In genomic region chr6:29653271-29653670, GRCm38 (mm10) we compare ENCODE assay signal across 17 mouse cellular contexts. TPM values are rescaled to one million over a fixed set of nuclear protein-coding genes. Genes with fewer than 3 reads are reported as not detected.
DNase-seq lines count a peak whose midpoint lies in the region; TF ChIP-seq lines count a peak whose summit lies in the region.
"Had no signal": no experiment of that assay in that cellular context is flagged by ENCODE, and none has a peak within 500 bp of the region (broad histone marks: within the 10 kb centered on the region; RNA-seq: fewer than 3 reads in every experiment).

No protein-coding gene starts in this region.

- H3K27me3 ChIP-seq in heart, adult 2 months (ENCODE audit: control insufficient read depth, insufficient read depth, low read length), result no peaks in the 10 kb centered on the region
- no peaks in the 10 kb centered on the region; a peak in 1 of 4 replicates for H3K27me3 ChIP-seq in MEL (ENCODE audit: control insufficient read depth in 1 of 2, insufficient read depth in 2 of 2, low read length in 2 of 2)
- H3K27me3 ChIP-seq: Patski had no signal

- no peak for TF ChIP-seq POLR2A in heart, adult 2 months (IDR thresholded peaks at IDR 0.05; ENCODE audit: insufficient read depth, low read depth, low read length)
- TF ChIP-seq POLR2A in MEL (IDR thresholded peaks at IDR 0.05; ENCODE audit: control insufficient read depth in 1 of 2, insufficient read depth in 1 of 2, low read depth in 1 of 2, low read length in 2 of 2, poor library complexity in 1 of 2), result no peak

- no peaks in the 10 kb centered on the region for H3K36me3 ChIP-seq in heart, adult 2 months (ENCODE audit: control insufficient read depth, insufficient read depth, low read length)
- peaks cover 0 to 5% of the 10 kb centered on the region in 2 experiments; a peak in 2 of 4 replicates for H3K36me3 ChIP-seq in MEL (ENCODE audit: control insufficient read depth in 1 of 2, insufficient read depth in 2 of 2, low read length in 2 of 2)
- H3K36me3 ChIP-seq: G1E had no signal

- peak; percentile 61 for DNase-seq in heart, adult 11 months
- DNase-seq in heart, adult 2 months, result no peak
- DNase-seq in MEL (ENCODE audit: low read depth, low spot score), result peak; percentile 19
- no peak for DNase-seq in layer of hippocampus, adult 9-10 months (ENCODE audit: low spot score)
- DNase-seq: adrenal gland, adult 2 months; adrenal gland, adult 8-10 months; adrenal gland, postnatal 10 days; adrenal gland, postnatal 14 days; adrenal gland, postnatal 25 days; adrenal gland, postnatal 36 days; B cell, adult 2 months; cerebellum, adult 11 months; cerebellum, adult 11-12 months; cerebellum, adult 18-20 months; cerebellum, adult 2 months had no signal

- H3K4me1 ChIP-seq in heart, adult 2 months (ENCODE audit: control insufficient read depth, insufficient read depth, low read length), result no peaks in the 10 kb centered on the region
- peaks cover 6 to 15% of the 10 kb centered on the region in 2 experiments; a peak in 3 of 4 replicates for H3K4me1 ChIP-seq in MEL (ENCODE audit: control insufficient read depth in 1 of 2, insufficient read depth in 2 of 2, low read length in 2 of 2)

- no peak overlapping the region for H3K9ac ChIP-seq in heart, adult 2 months (ENCODE audit: low read depth, low read length)
- H3K9ac ChIP-seq in MEL (ENCODE audit: control insufficient read depth, low read depth, low read length, poor library complexity, severe bottlenecking), result no peak overlapping the region

- intact Hi-C loops in heart, adult 2 months (cut with DNase I), result loop anchor here (10.0 kb wide), 1 partner anchor 288 kb away; no protein-coding TSS in a partner anchor

- H3K4me3 ChIP-seq in heart, adult 2 months, result no peak overlapping the region
- no peak overlapping the region for H3K4me3 ChIP-seq in MEL (ENCODE audit: control insufficient read depth in 1 of 2, insufficient read depth in 1 of 2, low read depth in 2 of 2, low read length in 2 of 2)

- TF ChIP-seq RAD21 in MEL (IDR thresholded peaks at IDR 0.05; ENCODE audit: low read depth, low read length), result no peak

- no peaks in the 10 kb centered on the region for H3K9me3 ChIP-seq in MEL (replicated peaks; ENCODE audit: insufficient read depth, low read length)
- H3K9me3 ChIP-seq: G1E had no signal

- no peak overlapping the region for H3K27ac ChIP-seq in heart, adult 2 months
- H3K27ac ChIP-seq in MEL (ENCODE audit: control insufficient read depth, low read depth, low read length), result no peak overlapping the region

- H3K79me2 ChIP-seq in heart, adult 2 months (replicated peaks; ENCODE audit: control insufficient read depth, insufficient read depth, low read length), result no peaks in the 10 kb centered on the region
- no peaks in the 10 kb centered on the region for H3K79me2 ChIP-seq in MEL (ENCODE audit: control insufficient read depth, insufficient read depth, low read length, poor library complexity)

- no peak for TF ChIP-seq EP300 in heart, adult 2 months (IDR thresholded peaks at IDR 0.05; ENCODE audit: insufficient read depth, low read depth, low read length)
- peak; percentile 44 to 62 for TF ChIP-seq EP300 in MEL (IDR thresholded peaks at IDR 0.05; ENCODE audit: low read depth in 1 of 2, low read length in 2 of 2)

- no peak for TF ChIP-seq CTCF in heart, adult 2 months (IDR thresholded peaks at IDR 0.05)
- no peak for TF ChIP-seq CTCF in MEL (IDR thresholded peaks at IDR 0.05 in 2 of 3, conservative IDR thresholded peaks at IDR 0.05 in 1 of 3; ENCODE audit: control insufficient read depth in 1 of 3, insufficient read depth in 1 of 3, low read depth in 2 of 3, low read length in 3 of 3, poor library complexity in 1 of 3, severe bottlenecking in 1 of 3)

TF ChIP-seq in MEL, 35 proteins besides CTCF, POLR2A, EP300 and RAD21:
- peak; percentile 67 for TF ChIP-seq GATA1 (IDR thresholded peaks at IDR 0.05; ENCODE audit: low read depth, low read length)
- TF ChIP-seq SMC3 (IDR thresholded peaks at IDR 0.05; ENCODE audit: low read depth, low read length), result no peak
- TF ChIP-seq TCF12 (IDR thresholded peaks at IDR 0.05; ENCODE audit: low read depth, low read length), result 0 out of 2 replicates have a peak, but pooled peaks have one; percentile 27

RNA-seq across cellular contexts. Expression of gene Tspan33, which starts 40.8 kb away (rescaled TPM):
- 1 to 10 TPM; 2.2 to 2.5 TPM for total RNA-seq in heart, adult 2 months (2021)
- 1.8 and 2.7 TPM in 2 replicates for polyA plus RNA-seq in heart, adult 2 months (2012; rRNA removed)
- total RNA-seq in MEL (2012; rRNA removed), result 20.6 and 41.7 TPM in 2 replicates
- 10 to 100 TPM in 1 of 2 experiments, not detected in 1; 64.5 TPM for polyA plus RNA-seq in MEL (2012; ENCODE audit: insufficient read depth in 1 of 2, insufficient read length in 2 of 2, low read depth in 1 of 2, low replicate concordance in 2 of 2, missing spikeins in 1 of 2)

RNA-seq across cellular contexts. Expression of gene Tnpo3, which starts 43.6 kb away (rescaled TPM):
- total RNA-seq in heart, adult 2 months (2021), result 10 to 100 TPM; 43.0 to 44.1 TPM
- polyA plus RNA-seq in heart, adult 2 months (2012; rRNA removed), result 32.7 and 52.2 TPM in 2 replicates
- total RNA-seq in MEL (2012; rRNA removed), result 64.9 and 71.5 TPM in 2 replicates
- 100 to 1,000 TPM; 139 to 148 TPM for polyA plus RNA-seq in MEL (2012; ENCODE audit: insufficient read depth in 1 of 2, insufficient read length in 2 of 2, low read depth in 1 of 2, low replicate concordance in 2 of 2, missing spikeins in 1 of 2)

Comparison
In these comparisons a context has a peak if more than half of its experiments do, and no peak if none do; other contexts are left out.
1. DNase-seq: peak in heart, adult 11 months (single experiment) and MEL (single experiment); none in heart, adult 2 months (0 of 2) and layer of hippocampus, adult 9-10 months (single experiment).